Mouse (Mus musculus): ENCODE results near the gene St7. TPM values are rescaled to one million over a fixed set of nuclear protein-coding genes. Genes with fewer than 3 reads are reported as not detected.
A peak's percentile ranks its signal among the peaks of the same experiment; 100 is the strongest.

The St7 gene
- total RNA-seq, 2 experiments from 2014 or later, result 48.6 to 75.0 TPM

DNA sequence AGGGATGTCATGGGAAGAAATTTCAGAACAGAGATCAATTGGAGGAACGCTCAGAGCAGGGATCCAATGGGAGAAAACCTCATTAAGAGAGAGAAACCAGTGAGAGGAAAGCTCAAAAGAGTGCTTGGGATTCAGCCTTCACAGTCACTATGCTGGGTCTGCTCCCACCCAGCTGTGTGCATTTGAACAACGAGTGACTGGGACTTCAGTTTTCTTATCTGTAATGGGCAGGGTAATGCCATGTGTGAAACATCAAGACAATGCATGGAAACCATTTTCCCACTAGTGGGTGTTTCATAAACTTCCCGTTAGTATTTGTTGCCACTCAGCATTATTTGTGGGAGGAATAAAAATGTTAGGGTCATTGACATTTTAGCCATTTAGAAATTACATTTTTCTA lies 111.7 kb downstream of the St7 start:
- ATAC-seq (replicated peaks; ENCODE audit: low FRiP score, poor library complexity, severe bottlenecking), result no peak

GRCm38 (mm10) chr6:17806569-17806968 lies 113.8 kb downstream of the St7 start:
- peak; percentile 49 for ATAC-seq (replicated peaks; ENCODE audit: low FRiP score, poor library complexity, severe bottlenecking)

- ATAC-seq (replicated peaks; ENCODE audit: low FRiP score, poor library complexity, severe bottlenecking), result no peak
Observed at GRCm38 (mm10) chr6:17811063-17811462, 118.3 kb downstream of the St7 start.

DNA sequence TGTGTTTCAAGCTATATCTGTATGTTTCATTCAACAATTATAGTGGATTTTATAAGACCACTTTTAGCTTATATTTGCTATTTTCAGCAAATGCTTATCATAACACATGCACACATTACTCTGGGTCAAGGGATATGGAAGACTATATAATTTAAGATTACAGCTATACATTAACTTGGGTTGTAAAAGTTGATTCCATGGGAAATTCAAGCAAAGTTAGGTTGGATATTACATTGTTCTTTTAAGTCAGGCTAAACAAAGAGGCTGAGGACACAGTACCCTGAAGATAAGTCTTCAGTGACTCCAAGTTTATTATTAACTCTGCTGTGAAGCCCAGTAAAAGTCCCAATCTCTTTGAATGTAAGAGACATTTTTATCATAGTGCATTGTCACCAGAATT lies 118.8 kb downstream of the St7 start:
- ATAC-seq (replicated peaks; ENCODE audit: low FRiP score, poor library complexity, severe bottlenecking), result no peak

DNA sequence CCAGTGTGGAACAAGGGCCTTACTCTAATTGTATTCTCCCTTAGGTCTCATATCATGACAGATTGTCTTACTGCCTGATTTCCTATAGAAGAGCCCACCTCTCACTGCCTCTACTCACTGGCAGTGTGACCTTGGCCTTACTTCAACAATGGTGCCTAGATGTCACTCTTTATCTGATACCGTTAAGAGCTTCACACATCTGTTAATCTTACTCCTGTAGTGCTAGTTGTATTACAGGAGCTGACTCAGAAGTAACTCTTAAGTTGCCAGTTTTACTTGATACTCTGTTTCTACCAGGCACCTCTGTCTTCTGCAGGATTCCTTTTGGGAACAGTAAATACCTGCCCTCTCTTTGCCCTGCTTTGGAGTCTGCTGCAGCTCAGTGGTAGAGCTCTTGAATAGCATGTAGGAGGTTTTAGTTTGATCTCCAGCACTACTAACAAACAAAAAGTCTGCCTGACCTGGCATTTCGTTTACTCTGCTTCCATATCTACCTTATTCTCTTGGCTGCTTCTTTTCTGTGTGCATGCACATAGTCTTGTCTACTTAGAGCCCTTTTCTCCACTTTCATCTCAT lies 121.4 kb downstream of the St7 start:
- ATAC-seq (replicated peaks; ENCODE audit: low FRiP score, poor library complexity, severe bottlenecking), result no peak

- no peak for ATAC-seq (replicated peaks; ENCODE audit: low FRiP score, poor library complexity, severe bottlenecking)
Observed at GRCm38 (mm10) chr6:17816865-17817435, 124.2 kb downstream of the St7 start.

- ATAC-seq (replicated peaks; ENCODE audit: low FRiP score, poor library complexity, severe bottlenecking), result no peak
Observed at GRCm38 (mm10) chr6:17823614-17824013, 130.9 kb downstream of the St7 start.

DNA sequence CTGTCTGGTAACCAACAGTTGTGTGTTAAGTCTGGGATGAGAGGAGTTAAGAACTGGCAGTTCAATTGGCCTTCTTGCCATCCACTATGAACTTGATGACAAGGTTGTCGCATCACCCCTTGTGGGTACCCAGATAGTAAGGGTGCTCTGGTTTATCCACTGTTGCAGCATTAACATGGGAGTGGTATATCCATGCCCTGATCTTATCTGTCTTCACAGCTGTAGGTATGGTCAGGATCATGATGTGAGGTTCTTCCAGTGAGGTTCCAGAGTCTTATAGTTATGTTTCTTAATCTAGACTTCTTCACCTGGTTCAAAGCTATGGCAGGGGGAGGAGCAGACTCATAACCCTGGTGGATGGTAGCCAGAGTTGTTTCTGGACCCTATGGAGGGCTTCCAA lies 132.0 kb downstream of the St7 start:
- ATAC-seq (replicated peaks; ENCODE audit: low FRiP score, poor library complexity, severe bottlenecking), result peak; percentile 83

GRCm38 (mm10) chr6:17828382-17828781 lies 135.6 kb downstream of the St7 start:
- ATAC-seq (replicated peaks; ENCODE audit: low FRiP score, poor library complexity, severe bottlenecking), result no peak

- peak; percentile 76 for ATAC-seq (replicated peaks; ENCODE audit: low FRiP score, poor library complexity, severe bottlenecking)
Observed at GRCm38 (mm10) chr6:17829981-17830380, 137.2 kb downstream of the St7 start.

- ATAC-seq (replicated peaks; ENCODE audit: low FRiP score, poor library complexity, severe bottlenecking), result peak; percentile 63; the same call in 1 of the 2 replicates
Observed at GRCm38 (mm10) chr6:17834493-17834892, 141.8 kb downstream of the St7 start.

GRCm38 (mm10) chr6:17835693-17836092 lies 143.0 kb downstream of the St7 start:
- no peak for ATAC-seq (replicated peaks; ENCODE audit: low FRiP score, poor library complexity, severe bottlenecking)

DNA sequence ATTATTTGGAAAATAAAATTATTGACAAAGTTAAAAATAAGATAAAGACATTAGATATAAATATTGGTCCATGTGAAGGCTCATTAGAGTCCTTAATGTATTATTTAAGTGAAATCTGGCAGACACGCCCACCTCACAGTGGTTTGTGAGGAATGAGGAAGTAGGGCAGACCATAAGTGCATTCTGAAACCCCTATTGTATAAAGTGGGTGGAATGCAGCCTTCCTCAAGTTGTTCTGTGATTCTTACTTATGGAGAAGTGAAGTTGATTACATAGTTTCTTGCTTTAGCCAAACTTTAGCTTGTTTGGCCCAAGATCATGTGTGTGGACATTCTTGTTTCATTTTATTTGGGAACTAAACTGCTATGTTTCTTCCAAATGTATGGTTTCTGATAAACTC lies 144.9 kb downstream of the St7 start:
- no peak for ATAC-seq (replicated peaks; ENCODE audit: low FRiP score, poor library complexity, severe bottlenecking)

GRCm38 (mm10) chr6:17840431-17840830 lies 147.7 kb downstream of the St7 start:
- ATAC-seq (replicated peaks; ENCODE audit: low FRiP score, poor library complexity, severe bottlenecking), result no peak

- no peak for ATAC-seq (replicated peaks; ENCODE audit: low FRiP score, poor library complexity, severe bottlenecking)
Observed at GRCm38 (mm10) chr6:17842759-17843158, 150.0 kb downstream of the St7 start.

DNA sequence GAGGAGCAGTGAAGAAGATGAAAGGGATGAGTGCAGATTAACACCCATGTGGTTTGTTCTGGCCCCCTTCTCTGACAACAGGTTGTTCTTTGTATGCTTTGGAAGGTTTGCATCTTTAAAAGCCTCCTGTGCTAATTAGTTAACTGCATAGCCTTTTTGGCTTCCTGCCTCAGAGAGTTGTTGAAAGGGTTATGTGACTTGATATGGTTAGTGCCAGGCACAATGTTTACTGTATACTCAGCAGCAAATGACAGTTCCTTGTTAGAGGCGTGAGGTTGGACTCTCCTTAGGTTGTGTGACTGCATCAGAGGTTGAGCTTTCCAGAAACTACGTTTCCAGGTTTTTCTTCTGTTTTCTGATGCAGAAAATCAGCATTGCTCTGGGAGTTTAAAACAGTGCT lies 158.6 kb downstream of the St7 start:
- no peak for ATAC-seq (replicated peaks; ENCODE audit: low FRiP score, poor library complexity, severe bottlenecking)

DNA sequence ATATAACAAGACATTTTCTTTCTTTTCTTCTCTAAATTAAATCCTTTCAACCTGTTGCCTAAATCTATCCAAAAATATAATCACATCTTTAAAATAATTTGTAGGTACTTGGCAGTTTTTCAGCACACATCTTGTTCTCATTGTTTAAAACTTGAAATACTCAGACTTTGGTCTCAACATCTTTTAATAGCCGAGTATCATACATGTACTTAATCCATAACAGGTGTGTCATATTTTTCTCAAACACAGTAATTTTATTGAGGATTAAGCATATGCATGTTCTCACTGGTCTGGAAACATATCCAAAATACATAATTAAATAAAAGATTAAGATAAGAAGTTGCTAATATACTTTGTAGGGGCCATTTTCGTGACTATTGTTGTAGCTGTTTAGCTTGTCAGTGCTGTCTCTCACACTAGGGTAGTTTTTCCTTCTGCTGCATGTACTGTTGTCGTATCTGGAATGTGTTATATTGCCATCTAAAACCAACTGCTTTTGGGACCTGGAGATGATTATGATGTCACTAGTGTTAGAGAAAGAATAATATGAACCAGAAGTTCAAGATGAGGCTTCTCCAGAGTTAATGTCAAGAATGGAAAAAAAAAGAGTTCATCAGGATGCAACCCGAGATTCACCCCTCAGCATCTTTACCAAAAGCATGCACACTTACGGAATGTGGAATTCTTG lies 161.0 kb downstream of the St7 start:
- no peak for ATAC-seq (replicated peaks; ENCODE audit: low FRiP score, poor library complexity, severe bottlenecking)

- ATAC-seq (replicated peaks; ENCODE audit: low FRiP score, poor library complexity, severe bottlenecking), result no peak
Observed at GRCm38 (mm10) chr6:17855616-17856015, 162.9 kb downstream of the St7 start.

DNA sequence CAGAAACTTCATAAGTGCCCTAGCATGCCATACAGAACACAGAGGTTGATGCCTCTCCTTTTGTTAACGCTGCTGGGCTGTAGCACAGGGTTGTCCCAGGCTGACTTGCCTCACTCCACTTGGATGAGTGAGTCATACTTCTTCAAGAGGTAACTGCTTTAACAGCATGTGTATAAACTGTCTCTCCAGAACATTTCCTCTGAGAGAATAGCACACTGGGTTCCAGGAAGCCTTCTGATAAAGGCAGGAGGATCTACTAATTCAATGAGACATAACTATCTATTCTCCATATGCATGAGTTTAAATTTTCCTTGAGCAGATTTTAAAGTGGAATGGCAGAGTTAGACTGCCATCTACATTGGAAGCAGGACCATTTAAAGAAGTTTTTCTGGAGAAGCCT lies 166.8 kb downstream of the St7 start:
- ATAC-seq (replicated peaks; ENCODE audit: low FRiP score, poor library complexity, severe bottlenecking), result no peak

GRCm38 (mm10) chr6:17860463-17860862 lies 167.7 kb downstream of the St7 start:
- ATAC-seq (replicated peaks; ENCODE audit: low FRiP score, poor library complexity, severe bottlenecking), result no peak

DNA sequence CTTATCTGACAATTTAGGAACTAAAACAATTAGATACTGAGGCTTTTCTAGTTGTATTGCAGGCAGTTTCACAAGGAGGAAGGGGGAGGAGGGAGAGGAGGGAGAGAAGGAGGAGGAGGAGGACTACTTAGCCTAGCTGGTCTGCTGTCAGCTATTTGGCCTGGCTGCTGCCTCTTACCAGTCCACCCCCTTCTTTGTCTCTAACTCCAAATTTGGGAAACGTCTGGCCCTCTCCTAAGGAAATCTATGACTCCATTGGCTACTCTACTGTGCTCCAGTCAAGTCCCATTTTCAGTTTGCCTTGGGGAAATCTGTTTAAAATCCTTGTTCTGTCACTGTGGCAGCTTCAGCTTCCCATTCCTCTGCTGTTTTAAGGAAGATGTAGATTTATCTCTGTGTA lies 175.1 kb downstream of the St7 start:
- no peak for ATAC-seq (replicated peaks; ENCODE audit: low FRiP score, poor library complexity, severe bottlenecking)

Data from erythroid progenitor cell, adult 5-6 weeks (primary cell).